Mouse (Mus musculus) testis, adult 2 months (tissue): ENCODE measurements around the gene Lrrc23. TPM values are rescaled to one million over a fixed set of nuclear protein-coding genes. Genes with fewer than 3 reads are reported as not detected.

ENCODE experiments used
- H3K27ac ChIP-seq: fragments of 200-500 bp; 2 replicates; pipeline ENCODE4 v1.5.1; 2012; ENCODE audit warnings: low read depth, low read length; ENCODE audit not compliant: control insufficient read depth, insufficient read depth
- H3K27me3 ChIP-seq: fragments of 200-500 bp; 2 replicates; pipeline ENCODE4 v1.6.1; 2012; ENCODE audit warnings: mild to moderate bottlenecking, low read length, moderate library complexity; ENCODE audit not compliant: control insufficient read depth, insufficient read depth
- H3K36me3 ChIP-seq: fragments of 200-500 bp; 2 replicates; pipeline ENCODE4 v1.6.1; 2012; ENCODE audit warnings: mild to moderate bottlenecking, low read length; ENCODE audit not compliant: control insufficient read depth, insufficient read depth
- H3K4me1 ChIP-seq: fragments of 200-500 bp; 2 replicates; pipeline ENCODE4 v1.6.1; 2012; ENCODE audit warnings: low read length; ENCODE audit not compliant: control insufficient read depth, insufficient read depth
- H3K4me3 ChIP-seq: fragments of 200-500 bp; 2 replicates; pipeline ENCODE4 v1.5.1; 2012; ENCODE audit warnings: low read depth, mild to moderate bottlenecking, low read length, moderate library complexity, mixed read lengths; ENCODE audit not compliant: control insufficient read depth
- CTCF ChIP-seq: fragments of 200-500 bp; IDR thresholded peaks from 2 replicates; pipeline ENCODE4 v1.5.1; 2012; ENCODE audit warnings: low read depth, mild to moderate bottlenecking, inconsistent platforms, low read length, moderate library complexity; ENCODE audit not compliant: control insufficient read depth, insufficient read depth, insufficient replicate concordance
- POLR2A ChIP-seq: fragments of 200-500 bp; IDR thresholded peaks from 2 replicates; pipeline ENCODE4 v1.6.1; 2012; ENCODE audit warnings: low read depth, mild to moderate bottlenecking, inconsistent platforms, low read length, moderate library complexity; ENCODE audit not compliant: control insufficient read depth
- polyA plus RNA-seq: library from polyadenylated mRNA; depleted of rRNA; stranded (reverse); fragments of >200 nt; gene quantifications from 2 replicates; pipeline ENCODE4 v1.2.3, GENCODE M21; 2012

Gene Lrrc23
- polyA plus RNA-seq, 1 experiment = 105 TPM

- H3K4me1 ChIP-seq = peaks cover 20% of the 10 kb centered on the region
- TF ChIP-seq POLR2A = peak; percentile 47
- peak; percentile 74; the same call in 1 of the 2 replicates for TF ChIP-seq CTCF
- peak overlapping the region; percentile 59 for H3K27ac ChIP-seq
- H3K36me3 ChIP-seq = no peaks in the 10 kb centered on the region
- peak overlapping the region; percentile 85 for H3K4me3 ChIP-seq
- H3K27me3 ChIP-seq = no peaks in the 10 kb centered on the region
Measured at GRCm38 (mm10) chr6:124745490-124746295, 33.8 kb downstream of the Lrrc23 start.

DNA sequence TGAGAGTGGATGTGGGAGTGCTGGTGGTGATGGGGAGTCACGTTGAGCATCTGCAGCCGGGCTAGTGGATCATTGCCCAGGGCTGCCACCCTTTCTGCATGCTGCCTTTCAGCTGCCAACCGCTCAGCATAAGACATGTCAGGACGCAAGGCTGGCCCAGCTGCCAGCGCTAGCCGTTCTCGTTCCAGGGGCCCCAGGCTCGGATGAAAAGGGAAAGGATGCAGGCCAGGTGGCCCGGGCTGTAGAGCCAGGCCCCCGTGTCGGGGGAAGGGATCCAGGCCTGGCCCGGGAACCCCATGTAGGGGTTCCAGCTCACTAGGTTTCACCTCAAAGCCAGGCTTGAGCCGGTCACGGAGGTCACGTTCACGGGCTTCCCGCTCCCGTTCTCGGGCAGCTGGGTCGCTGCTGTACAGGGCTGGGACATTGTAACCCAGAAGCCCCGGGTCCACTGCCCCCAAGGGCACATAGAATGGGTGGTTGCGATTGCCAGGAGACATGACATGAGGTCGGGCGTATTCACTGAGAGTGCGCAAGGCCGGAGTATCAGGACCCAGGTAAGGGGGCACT is 34.7 kb downstream of the Lrrc23 start:
- Histone ChIP-seq H3K27ac (peak overlapping the region; percentile 50), H3K4me3 (peak overlapping the region; percentile 85), H3K36me3 (no peaks in the 10 kb centered on the region), H3K4me1 (peaks cover 26% of the 10 kb centered on the region), H3K27me3 (no peaks in the 10 kb centered on the region)
- no peak for TF ChIP-seq POLR2A
- no peak for TF ChIP-seq CTCF

DNA sequence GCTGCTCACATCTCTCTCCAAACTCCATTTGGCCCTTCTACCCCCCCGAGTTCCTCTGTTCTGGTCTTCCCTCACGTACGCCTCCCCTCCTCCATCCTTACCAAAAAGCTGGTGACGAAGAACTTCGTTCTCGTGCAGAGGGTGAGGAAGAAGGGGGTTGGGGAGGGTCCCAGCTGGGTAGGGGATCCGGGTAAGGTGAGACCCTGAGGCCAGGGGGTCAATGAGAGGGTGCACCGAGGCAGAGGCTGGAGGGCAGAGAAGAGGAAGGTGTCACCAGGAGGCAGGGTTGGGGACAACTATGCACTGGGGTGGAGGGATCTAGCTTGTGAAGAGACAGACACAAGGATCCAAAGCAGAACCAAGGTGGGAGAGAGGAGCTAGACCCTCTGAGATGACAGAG is 35.9 kb downstream of the Lrrc23 start:
- Histone ChIP-seq H3K27me3 (no peaks in the 10 kb centered on the region), H3K27ac (no peak overlapping the region), H3K4me1 (peaks cover 26% of the 10 kb centered on the region), H3K36me3 (no peaks in the 10 kb centered on the region), H3K4me3 (no peak overlapping the region)
- no peak for TF ChIP-seq POLR2A
- TF ChIP-seq CTCF = no peak

- no peaks in the 10 kb centered on the region for H3K27me3 ChIP-seq
- H3K36me3 ChIP-seq = no peaks in the 10 kb centered on the region
- TF ChIP-seq POLR2A (no peak), CTCF (no peak)
- H3K27ac ChIP-seq = no peak overlapping the region
- no peak overlapping the region; the same call in 1 of the 2 replicates for H3K4me3 ChIP-seq
- H3K4me1 ChIP-seq = peaks cover 26% of the 10 kb centered on the region
Measured at GRCm38 (mm10) chr6:124742839-124743514, 36.5 kb downstream of the Lrrc23 start.

- peak overlapping the region; percentile 93 for H3K4me3 ChIP-seq
- H3K36me3 ChIP-seq = no peaks in the 10 kb centered on the region
- H3K4me1 ChIP-seq = peaks cover 26% of the 10 kb centered on the region
- H3K27ac ChIP-seq = peak overlapping the region; percentile 98
- no peaks in the 10 kb centered on the region for H3K27me3 ChIP-seq
- no peak for TF ChIP-seq POLR2A
- TF ChIP-seq CTCF = no peak
Measured at GRCm38 (mm10) chr6:124741842-124742241, 37.7 kb downstream of the Lrrc23 start.

DNA sequence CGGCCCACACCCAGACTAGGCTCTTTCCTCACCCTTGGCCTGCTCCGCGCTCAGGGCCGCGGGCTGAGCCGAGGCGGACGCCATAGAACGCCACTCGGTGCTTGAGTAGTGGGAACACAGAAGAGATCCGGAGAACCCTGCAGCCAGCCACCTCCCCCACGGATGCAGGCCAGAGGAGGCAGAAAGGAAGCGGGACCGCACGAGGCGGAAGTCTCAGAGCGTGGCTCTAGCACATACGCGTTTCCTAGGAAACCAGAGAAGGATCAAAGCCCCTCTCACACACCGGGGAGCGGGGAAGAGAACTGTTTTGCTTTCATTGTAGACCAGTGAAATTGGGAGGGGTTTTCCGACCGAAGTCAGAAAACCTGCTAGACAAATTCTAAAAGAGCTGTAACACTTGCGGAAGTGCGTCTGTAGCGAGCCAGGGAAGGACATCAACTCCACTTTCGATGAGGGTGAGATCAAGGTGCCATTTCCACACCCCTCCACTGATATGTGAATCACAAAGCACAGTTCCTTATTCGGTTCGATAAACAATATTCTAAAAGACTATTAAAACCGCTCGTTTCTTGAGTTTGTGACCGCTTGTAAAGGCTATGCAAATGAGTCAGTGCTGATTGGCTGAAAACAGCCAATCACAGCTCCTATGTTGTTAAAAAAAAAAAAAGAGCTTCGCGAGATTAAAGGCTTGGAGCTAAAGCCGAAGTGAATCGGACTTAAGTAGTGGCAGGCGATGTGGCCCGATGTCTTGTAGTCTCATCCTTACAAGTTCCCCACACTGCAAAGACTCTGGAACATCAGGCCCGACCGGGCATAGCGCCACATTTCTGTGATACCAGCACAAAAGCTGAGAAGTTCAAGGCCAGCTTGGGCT is 38.4 kb downstream of the Lrrc23 start, which contains the start of gene Grcc10:
Gene Grcc10 (minus strand): TSS at position 487 of the 874 bp plus-strand sequence.
- Histone ChIP-seq H3K36me3 (no peaks in the 10 kb centered on the region), H3K27ac (peak within 1 kb of the TSS; percentile 98), H3K4me1 (peaks cover 19% of the 10 kb centered on the region), H3K4me3 (peak within 1 kb of the TSS; percentile 93), H3K27me3 (no peaks in the 10 kb centered on the region)
- TF ChIP-seq CTCF (no peak), POLR2A (peak; percentile 88)

DNA sequence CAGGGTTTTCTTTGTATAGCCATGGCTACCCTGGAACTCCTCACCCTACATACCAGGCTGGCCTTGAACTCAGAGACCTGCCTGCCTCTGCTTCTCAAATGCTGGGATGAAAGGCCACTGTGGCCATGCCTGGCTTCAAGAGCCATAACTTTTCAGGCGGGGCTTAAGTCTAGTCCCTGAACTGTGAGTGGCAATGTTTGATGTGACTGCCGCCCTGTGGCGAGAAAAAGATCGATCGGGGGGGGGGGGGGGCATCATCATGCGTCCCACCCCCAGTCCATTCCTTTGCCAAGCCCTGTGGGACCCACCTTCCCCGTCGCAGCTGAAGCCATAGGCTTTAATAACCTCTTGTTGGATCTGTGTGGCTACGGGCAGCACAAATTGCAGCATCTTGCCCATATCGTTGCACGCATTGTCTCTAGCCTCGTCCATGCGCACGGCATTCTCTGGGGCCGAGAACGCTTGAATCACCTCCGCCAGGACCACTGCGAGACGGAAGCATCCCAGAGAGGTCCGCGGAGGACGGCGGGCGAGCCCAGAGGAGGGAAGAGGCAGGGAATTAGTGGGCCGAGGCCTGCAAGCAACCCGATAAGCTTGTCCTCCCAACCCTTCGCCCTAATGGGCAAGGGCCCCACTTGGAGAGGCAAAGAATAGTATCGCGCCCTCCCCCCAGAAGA is 39.2 kb downstream of the Lrrc23 start:
- no peaks in the 10 kb centered on the region for H3K27me3 ChIP-seq
- peak overlapping the region; percentile 93 for H3K4me3 ChIP-seq
- peaks cover 16% of the 10 kb centered on the region for H3K4me1 ChIP-seq
- TF ChIP-seq CTCF (no peak; the same call in 1 of the 2 replicates), POLR2A (no peak)
- peak overlapping the region; percentile 98 for H3K27ac ChIP-seq
- H3K36me3 ChIP-seq = no peaks in the 10 kb centered on the region
